Mouse (Mus musculus): ENCODE measurements around the gene Arl3. TPM values are rescaled to one million over a fixed set of nuclear protein-coding genes. Genes with fewer than 3 reads are reported as not detected.

Arl3 gene
- 10 to 100 TPM; 79.9 to 86.2 TPM for total RNA-seq (2021)
- long read RNA-seq, experiment 1, transcript Arl3-205 (7 exons, 1,005 nt): major isoform, 9 of 22 reads
- long read RNA-seq, experiment 1, partial matches to known transcripts: 5 of 22 reads
- long read RNA-seq, experiment 1, other reads (novel, unspliced or antisense): 2 of 22 reads
- long read RNA-seq, experiment 2, transcript Arl3-201 (6 exons, 843 nt): minor isoform, 6 of 18 reads
- long read RNA-seq, experiment 2, transcript Arl3-205 (7 exons, 1,005 nt): major isoform, 8 of 18 reads
- long read RNA-seq, experiment 2, partial matches to known transcripts: 2 of 18 reads
- long read RNA-seq, experiment 2, other reads (novel, unspliced or antisense): 2 of 18 reads

DNA sequence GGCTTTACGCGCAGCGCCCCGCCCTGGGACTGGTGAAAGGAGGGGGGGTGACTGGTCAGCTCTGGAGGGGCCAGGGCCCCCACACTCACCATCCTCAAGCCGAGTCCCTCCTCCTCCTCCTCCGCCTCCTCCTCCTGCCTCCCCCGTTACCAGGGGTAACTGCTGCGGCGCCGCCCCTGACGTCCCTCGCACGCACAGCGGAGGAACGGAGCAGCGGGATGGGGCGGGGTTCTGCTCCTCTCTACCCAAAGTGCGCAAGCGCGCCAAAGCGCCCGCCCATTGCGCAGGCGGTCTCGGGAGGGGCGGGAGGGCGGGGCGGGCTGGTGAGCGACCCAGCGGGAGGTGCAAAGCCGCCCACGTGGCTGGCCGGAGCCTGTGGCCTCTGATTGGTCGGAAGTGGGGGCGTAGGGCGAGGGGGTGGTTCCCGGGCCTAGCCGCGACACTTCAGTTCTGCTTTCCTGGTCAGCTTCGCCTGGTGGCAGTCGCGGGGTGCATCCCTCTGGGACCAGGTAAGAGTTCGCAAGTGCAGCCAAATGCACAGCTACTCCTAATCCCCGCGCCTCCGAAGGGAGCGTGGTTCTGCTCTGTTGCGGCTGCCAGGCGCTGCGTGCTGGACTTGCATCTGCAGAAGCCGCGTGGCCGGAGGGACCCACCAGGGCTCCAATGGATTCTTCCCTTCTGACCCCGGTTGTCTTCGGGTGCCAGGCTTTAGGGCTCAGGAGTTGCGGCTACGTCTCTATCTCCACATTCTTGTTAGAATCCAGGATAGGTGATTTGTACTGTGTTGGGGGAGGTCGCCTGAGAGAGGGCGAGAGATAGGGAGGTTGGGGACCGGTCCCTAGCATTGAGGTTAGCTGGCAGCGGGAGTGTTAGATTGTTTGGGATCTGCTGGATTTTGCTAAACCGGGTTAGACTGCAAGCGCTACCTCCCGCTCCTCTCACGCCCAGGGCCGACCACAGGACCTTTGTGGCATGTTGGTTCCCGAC is at the start of gene Arl3, which contains the start of gene Sfxn2:
Gene Arl3 (minus strand): TSS at position 248 of the 987 bp plus-strand sequence.
Gene Sfxn2 (plus strand): TSS at position 415 of the 987 bp plus-strand sequence.
- peak; percentile 95 for DNase-seq (ENCODE audit: low spot score)

DNA sequence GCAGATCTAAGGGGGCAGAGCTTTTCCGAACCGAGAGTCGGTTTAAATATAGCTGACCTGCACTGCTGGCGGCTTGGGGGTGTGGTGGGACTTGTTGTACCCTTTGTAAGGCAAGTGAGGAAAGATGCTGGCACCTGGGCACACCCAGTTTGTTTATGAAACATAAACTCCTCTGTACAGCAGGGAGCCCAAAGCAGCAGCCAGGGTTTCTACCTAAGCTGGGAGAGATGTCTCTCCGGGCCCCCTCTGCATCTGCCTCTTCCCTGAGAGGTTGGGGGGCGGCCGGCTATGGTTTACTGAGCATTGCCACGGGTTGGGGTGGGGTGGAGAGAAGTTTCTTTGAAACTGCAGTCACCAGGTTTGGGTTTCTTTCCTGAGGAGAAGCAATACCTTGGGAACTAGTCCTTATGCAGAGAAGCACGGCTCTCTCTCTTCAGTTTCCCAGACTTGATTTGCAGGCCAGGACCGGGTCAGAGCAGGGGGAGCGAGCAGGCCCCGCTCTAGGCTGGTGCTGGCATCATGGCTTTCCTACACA is 49.7 kb upstream of the Arl3 start:
- DNase-seq (ENCODE audit: low spot score): no peak

DNA sequence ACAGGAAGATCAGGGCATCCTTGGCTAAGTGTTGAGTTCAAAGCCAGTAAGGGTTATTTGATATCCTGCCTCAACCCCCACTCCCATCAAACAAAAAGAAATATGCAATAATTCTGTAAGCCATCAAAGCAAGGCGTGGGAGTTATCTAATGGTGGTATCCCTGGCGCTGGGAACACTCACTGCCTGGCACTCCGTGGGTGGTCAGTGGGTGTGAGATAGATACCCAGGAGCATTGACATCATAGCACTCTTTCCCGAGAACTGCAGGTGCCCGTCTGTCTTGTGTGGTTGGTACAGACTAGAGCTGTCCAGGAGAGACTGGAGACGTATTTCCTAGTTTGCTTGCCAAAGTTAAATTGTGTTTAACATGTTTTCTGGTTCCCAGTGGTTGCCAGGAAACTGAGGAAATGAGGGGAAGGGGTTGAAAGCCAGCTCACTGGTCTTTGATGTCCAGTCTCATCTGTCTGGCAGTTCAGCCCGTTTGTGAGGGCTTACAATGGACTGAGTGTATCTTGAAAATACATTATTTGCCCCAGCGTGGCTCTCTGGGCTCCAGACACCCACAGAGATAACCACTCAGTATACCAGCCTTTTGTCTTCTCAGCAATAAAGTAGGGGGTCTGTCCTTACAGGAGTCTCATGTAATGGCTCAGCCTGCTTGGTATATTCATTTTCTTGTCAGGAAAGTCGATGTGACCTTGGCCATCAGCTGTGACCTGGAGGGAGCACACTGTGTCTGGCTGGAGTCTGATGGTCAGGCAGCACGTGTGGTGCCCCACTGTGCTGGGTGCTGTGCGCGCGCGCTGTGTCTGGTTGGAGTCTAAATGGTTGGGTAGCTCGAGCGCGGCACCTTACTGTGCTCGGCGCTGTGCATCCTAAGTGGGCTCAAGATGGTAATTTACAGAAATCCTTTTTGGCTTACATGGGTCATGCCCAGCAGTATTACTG is 48.5 kb upstream of the Arl3 start:
- DNase-seq (ENCODE audit: low spot score): no peak

DNA sequence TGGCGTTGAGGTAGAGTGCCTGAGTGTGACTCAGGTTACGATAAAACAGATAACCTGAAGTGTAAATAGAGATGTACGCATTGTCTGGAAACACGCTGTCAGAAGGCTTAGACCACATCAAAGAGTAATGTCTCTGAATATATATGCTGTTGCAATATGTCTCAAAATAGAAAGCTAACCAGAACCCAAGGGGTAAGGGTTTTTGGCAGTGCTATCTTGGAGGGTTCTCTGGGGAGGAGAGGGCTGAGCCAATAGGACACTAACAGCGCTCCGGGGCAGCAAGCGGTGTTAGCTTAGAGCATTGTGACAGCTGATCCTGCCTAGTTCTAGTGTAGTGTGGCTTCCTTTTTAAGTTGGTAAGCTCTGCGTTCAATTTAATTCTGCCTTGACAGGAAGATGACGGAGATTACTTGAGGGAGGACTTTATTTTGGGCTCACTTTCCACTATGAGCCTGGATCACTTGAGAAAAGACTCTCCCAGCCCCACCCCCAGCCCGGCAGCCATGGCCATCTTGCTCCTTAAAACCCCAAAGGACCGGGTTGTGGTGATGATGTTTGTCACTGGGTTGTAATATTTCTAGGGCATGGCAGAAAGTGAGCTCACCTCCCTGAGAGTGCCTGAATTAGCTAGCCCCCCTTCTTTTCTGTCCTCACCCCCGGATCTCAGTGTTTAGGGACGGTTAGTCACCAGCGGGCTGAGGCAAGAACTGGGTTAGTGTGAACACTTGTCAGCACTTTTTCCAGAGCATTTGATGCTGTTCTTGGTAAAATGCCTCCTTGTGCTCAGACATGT is 47.2 kb upstream of the Arl3 start:
- DNase-seq (ENCODE audit: low spot score): no peak

DNA sequence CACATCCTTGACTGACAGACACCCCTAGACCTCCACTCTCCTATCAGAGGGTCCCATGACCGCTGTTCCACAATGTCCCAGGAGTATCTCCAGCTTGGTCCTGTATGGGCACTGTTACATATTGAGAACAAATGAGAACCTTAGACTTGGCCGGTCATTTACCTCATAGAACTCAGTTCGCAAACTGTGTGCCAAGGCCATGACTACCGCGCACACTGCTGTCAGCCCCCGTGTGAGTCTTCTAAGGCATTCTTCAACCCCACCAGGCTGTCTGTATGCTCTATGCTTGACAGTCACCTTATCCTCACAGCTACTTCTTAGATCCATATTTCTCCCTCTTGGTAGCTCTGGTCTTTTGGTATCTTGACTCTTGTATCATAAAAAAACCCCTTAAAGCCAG is 46.5 kb upstream of the Arl3 start:
- DNase-seq (ENCODE audit: low spot score): no peak

DNA sequence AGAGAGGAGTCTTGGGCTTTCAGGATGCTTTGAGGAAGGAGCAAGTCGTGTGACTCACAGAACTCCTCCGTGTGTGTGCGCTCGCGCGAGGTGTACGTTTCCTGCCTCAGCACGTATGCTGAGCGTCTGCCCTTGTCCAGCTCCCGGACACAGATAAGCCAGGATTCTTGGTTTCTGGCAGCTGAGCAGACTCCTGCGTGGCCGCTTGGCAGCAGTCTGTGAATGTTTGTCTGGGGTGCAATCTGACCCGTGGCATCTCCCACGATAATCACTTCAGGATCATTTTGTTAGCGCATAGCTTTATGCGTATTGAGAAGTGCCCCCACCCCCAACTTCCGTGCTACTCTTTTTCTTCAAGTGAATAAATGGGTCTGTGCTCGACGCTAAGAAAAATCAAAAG is 46.0 kb upstream of the Arl3 start:
- no peak for DNase-seq (ENCODE audit: low spot score)

DNA sequence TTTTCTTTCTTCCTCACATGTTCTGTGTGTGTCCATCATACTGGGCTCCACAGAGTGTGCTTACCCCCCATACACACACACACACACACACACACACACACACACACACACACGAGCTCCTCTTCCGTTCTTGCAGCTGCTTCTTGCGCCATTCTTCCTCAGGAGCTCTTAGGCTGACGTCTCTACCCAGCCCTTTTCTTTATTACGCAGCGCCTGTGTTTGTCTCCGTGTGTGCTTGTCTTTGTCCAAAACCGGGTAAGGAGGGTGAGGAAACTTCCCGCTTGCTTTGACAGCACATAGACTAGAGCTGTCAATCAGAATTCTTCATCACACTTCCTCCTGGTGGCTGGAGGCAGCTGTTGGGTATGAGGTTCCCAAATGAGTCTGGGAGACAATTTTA is 45.3 kb upstream of the Arl3 start:
- DNase-seq (ENCODE audit: low spot score): no peak

DNA sequence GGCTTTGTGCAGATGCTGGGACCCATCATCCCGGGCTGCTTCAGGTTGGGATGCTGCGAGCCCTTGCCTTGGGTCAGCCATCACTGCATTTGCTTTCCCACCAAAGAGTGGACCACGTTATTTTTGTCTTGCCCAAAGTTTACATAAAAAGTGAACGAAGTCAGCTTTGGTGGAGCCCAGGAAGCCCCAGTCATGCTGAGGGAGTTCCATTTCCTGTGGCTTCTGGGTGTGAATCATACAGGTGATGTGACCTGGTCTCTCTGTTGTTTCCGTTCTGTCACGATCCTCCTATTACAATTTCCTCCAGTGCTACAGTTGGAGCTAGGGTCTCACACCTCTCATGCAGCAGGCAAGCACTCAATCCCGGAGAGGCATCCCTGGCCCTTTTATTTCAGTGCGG is 44.4 kb upstream of the Arl3 start:
- DNase-seq (ENCODE audit: low spot score): no peak

DNA sequence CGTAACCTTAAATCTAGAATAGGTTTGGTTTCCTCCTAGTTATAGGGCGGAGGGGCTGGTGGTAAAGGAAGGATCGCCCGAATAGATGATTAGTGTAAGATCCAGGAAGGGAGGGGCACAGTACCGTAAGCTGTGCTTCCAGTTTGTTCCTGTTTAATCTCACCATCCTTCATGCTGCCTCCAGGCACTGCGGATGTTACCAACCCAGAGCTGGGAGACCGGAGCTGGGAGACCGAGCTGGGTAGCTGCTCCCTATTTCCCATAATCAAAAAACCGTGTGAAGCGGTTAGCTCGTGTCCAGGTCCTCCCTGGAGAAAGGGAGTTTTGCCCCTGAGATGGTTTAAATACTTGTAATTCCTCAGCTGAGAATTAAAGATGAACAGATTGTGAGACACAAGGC is 43.4 kb upstream of the Arl3 start:
- no peak for DNase-seq (ENCODE audit: low spot score)

DNA sequence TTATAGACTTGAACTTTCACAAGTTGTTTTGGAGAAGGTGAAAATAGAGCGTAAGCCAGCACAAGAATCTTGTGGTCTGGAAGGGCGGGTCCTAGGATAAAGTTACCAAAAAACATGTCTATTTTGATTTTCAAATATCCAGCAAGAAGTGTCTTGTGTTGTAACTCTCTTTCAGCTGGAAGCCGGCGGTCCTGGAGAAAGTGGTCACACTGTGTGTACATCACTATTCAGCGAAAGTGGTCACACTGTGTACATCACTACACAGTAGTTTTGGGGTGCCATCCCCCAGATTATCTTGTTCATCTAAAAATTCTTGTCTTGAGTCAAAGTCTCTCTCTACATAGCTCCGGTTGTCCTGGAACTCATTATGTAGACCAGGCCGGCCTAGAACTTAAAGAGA is 35.2 kb upstream of the Arl3 start:
- DNase-seq (ENCODE audit: low spot score): no peak

DNA sequence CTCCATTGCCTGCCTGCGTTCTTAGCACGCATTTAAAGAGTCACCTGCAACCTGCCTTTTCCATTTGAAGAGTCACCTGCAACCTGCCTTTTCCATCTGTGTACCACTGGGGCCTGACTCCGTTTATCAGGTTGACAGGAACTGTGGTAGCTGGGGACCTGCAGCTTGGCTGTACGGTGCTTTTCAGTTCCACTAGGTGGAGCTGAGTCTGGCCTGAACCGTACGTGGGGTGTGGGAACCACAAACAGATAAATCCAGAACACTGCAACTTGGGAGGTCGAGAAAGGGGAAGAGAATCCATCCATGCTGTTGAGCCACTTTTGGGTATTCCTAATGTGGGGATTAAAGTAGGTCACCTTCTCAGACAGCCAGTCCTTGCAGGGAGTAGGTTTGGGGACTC is 34.4 kb upstream of the Arl3 start:
- DNase-seq (ENCODE audit: low spot score): peak; percentile 65

DNA sequence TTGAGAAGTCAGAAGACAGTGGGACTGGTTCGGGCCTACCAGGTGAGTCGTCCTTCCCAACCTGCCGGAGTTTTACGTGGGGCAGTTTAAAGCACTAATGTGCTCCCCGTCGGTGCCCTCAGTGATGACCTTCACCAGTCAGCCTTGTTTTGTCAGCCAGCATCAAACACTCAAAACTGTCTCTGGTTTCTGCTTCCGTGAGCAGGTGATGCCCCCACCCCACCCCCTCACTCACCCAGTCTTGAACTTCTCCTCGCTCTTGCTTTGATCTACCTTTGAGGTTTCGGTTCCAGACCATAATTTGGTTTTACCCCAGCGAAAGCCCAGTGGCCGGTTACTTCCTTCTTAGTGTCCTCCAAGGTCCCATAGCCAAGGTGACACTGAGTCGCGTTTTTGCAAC is 33.7 kb upstream of the Arl3 start:
- no peak for DNase-seq (ENCODE audit: low spot score)

DNA sequence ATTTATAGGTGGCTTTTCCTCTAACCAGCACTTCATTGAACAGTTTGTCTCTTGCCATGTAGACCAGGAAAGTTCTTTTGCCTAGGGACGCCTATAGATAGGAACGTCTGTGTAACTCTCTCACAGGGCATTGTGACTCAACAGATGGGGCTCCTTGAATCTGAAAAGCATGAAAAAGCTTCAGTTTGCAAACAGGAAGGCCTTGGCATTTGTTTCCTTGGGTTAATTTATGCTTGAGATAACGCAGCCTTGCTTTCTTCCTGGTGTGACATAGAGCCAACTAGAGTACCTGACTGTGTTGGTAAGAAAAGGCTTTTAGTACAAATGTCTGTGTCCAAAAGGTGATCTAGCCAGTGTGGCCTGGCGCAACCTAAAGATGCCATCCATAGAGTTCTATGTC is 29.4 kb upstream of the Arl3 start:
- DNase-seq (ENCODE audit: low spot score): no peak

DNA sequence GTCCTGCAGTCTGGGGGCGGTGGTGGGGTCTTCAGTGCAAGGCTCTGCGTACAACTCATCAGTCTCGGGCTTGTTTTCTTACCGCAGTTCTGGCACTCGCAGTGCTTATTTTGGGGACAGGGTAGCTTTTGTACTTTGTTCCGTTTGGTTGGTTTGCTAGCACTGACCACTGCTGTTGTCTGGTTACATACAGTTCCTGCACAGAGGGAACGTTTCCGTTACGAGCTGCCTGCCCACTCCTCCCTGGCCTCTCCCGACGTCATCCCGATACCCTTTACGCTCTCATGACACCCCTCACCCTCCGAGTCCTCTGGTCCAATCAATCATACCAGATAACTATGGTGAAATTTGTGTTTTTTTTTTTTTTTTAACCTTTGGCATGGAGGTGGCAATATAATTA is 28.5 kb upstream of the Arl3 start:
- DNase-seq (ENCODE audit: low spot score): no peak

DNA sequence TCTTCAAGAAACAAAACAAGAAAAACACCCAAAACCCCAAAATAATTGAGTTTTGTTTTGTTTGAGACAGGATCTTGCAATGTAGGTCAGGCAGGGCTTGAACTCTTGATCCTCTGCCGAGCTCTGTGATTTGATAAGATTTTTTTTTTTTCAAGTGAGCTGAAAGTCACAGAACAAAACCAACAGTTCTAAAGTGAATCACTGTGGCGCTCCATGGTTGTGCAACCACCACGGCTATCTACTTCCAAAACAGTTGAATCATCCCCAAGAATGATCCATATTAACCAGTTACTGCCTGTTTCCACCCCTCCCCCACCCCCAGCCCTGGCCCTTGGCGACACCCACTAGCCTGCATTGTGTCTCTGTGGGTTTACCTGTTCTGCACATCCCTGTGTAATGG is 27.4 kb upstream of the Arl3 start:
- no peak for DNase-seq (ENCODE audit: low spot score)

DNA sequence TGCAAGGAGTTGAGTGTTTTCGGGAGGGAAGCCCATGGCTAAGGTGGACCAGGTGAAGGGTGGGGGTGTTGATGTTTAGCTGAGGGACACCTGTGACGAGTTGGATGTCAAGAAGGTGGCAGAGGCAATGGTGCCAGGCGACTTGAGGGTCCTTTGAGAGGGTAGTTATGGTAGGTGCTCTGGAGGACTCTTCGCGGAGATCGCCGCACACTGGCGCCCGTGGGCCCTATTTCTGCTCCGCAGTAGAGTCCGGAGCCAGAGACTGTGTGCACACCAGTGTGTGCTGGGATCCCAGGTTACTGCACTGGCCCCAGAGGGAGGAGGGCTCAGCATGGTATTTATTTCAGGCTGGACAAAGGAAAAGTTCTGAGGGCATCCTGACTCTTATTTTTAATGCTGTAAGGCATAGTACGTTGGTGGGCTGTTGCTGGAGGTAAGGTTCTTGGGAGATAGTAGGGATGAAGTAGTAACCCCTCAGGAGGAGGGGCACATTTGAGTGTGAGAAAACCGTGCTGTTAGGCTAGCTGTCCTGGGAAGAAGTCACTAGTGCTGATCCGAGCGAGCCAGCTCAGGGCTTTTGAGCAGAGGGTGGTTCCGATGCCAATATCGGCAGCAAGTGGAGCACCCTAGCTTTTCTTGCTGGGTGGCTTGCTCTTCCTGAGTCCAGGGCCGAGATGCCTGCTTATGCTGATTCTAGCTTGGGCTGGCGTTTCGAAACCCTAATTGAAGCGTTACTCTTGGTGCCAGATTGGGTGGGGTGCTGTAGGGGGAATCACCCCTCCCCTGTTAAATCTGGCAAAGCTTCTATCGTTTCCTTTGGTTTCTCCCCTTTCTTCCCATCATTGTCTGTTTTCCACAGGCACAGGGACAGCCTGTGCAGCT is 26.6 kb upstream of the Arl3 start:
- DNase-seq (ENCODE audit: low spot score): peak; percentile 42

DNA sequence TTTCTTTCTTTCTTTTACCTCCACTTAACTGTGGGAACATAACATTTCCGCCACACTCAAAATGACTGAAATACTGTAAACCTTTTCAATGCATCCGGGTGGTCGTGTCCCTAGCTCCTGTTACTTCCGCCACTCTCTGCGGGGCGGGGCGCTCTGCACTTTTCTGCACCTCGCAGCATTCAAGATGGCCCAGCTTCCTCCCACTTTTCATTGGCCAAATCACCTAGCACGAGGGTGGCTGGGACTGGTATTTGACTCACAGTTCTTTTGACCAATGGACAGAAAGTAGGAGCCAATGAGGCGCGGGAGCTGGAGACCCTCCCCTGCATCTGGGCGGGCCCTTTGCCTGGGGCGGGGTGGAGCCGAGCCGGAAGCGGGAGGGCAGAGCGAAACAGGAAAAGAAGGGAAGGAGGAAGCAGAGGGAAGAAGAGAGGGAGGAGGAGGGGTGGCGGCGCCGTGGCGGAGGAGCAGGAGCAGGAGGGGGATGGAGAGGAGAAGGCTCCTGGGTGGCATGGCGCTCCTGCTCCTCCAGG is 25.8 kb upstream of the Arl3 start, which contains the start of gene Wbp1l:
Gene Wbp1l (plus strand): TSS at position 365 of the 533 bp plus-strand sequence.
- DNase-seq (ENCODE audit: low spot score): peak; percentile 97

DNA sequence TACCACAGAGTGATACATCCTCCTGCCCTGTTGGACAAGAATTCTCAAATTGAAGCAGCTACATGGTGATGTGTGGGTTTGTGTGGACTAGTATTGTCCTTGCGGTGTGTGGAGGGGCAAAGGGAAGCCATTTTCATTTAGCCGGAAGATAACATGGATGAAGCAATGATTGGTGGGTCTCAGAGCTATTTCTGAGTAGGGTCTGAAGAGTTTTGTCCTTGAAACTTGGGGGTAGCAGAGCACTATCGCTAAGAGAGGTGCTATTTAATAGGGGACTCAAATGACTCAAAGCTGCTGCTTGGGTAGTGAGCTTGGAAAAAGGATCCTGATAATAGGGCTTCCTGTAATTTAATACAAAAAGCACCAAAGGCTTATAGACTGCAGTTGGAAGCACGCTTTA is 25.2 kb upstream of the Arl3 start:
- no peak for DNase-seq (ENCODE audit: low spot score)
